Mouse (Mus musculus): ENCODE data around the gene Ptges2. TPM values are rescaled to one million over a fixed set of nuclear protein-coding genes. Genes with fewer than 3 reads are reported as not detected.

Ptges2 gene
- total and polyA plus RNA-seq, 3 experiments = 30.4 to 396 (median 47.0) TPM

DNA sequence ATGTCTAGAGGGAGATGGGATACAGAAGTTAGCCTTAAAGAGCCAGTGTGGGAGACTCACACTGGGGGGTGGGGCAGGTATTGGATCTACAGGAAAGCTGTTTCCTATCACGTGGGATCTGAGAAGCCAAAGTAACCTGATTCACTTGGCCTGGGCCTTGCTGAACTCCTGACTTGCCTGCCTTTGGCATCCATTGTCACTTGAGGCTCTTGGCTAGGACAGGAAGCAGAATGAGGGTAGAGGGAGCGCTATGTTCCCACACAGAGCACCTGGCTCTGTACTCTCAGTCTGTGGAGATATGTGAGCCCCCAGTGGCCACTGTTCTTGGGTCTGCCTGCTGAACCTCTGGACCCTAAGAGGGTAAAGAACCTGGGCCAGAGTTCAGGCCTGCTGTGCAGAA, 20.9 kb downstream of the Ptges2 start:
- Histone ChIP-seq H3K79me2 (ENCODE audit: control insufficient read depth, insufficient read depth, low read length, poor library complexity) (no peaks in the 10 kb centered on the region), H3K36me3 (ENCODE audit: control insufficient read depth in 1 of 2, insufficient read depth in 2 of 2, low read length in 2 of 2) (peaks cover 0 to 3% of the 10 kb centered on the region in 2 experiments; a peak in 3 of 4 replicates)

DNA sequence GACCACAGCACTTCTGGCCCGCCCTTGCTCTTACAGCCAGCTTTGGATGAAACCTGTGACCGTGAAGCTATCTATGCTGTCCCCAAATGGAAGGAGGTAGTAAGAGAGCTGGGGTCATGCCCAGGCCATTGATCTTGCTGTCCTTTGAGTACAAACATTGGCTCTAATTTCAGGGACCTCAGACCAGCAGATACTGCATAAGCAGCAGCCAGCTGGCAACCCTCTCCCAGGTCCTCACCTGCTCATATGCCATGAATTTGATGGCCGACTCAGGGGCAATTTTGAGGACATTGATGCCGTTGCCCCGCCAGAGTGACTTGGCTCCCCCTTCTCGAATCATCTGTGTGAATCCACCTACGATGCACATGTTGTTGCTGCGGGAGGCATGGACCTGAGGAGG, 21.8 kb downstream of the Ptges2 start:
- DNase-seq (ENCODE audit: low read depth, low spot score) = no peak
- H3K4me1 ChIP-seq (ENCODE audit: control insufficient read depth in 1 of 2, insufficient read depth in 2 of 2, low read length in 2 of 2) = peaks cover 7 to 10% of the 10 kb centered on the region in 2 experiments
- no peaks in the 10 kb centered on the region for H3K9me3 ChIP-seq (replicated peaks; ENCODE audit: insufficient read depth, low read length)
- H3K27me3 ChIP-seq (ENCODE audit: control insufficient read depth in 1 of 2, insufficient read depth in 2 of 2, low read length in 2 of 2) = no peaks in the 10 kb centered on the region
- H3K36me3 ChIP-seq (ENCODE audit: control insufficient read depth in 1 of 2, insufficient read depth in 2 of 2, low read length in 2 of 2) = peaks cover 0 to 12% of the 10 kb centered on the region in 2 experiments; a peak in 3 of 4 replicates
- H3K4me3 ChIP-seq (ENCODE audit: control insufficient read depth in 1 of 2, insufficient read depth in 1 of 2, low read depth in 2 of 2, low read length in 2 of 2) = no peak overlapping the region
- TF ChIP-seq RCOR1 (IDR thresholded peaks at IDR 0.05; ENCODE audit: low read depth, low read length) (no peak), HCFC1 (IDR thresholded peaks at IDR 0.05; ENCODE audit: low read depth, low read length) (no peak), MYB (IDR thresholded peaks at IDR 0.05; ENCODE audit: low read depth, low read length) (no peak), GATA1 (IDR thresholded peaks at IDR 0.05; ENCODE audit: low read depth, low read length) (no peak), POLR2A (IDR thresholded peaks at IDR 0.05; ENCODE audit: control insufficient read depth in 1 of 2, insufficient read depth in 1 of 2, low read depth in 1 of 2, low read length in 2 of 2, poor library complexity in 1 of 2) (no peak), CHD1 (IDR thresholded peaks at IDR 0.05; ENCODE audit: low read depth, low read length) (no peak), GABPA (IDR thresholded peaks at IDR 0.05; ENCODE audit: low read depth, low read length) (no peak), CHD2 (IDR thresholded peaks at IDR 0.05; ENCODE audit: low read length) (no peak), ZC3H11A (IDR thresholded peaks at IDR 0.05; ENCODE audit: low read depth, low read length) (no peak), ZKSCAN1 (IDR thresholded peaks at IDR 0.05; ENCODE audit: low read depth, low read length) (no peak), POLR2AphosphoS2 (IDR thresholded peaks at IDR 0.05; ENCODE audit: low read length) (no peak), USF2 (IDR thresholded peaks at IDR 0.05; ENCODE audit: borderline replicate concordance in 1 of 2, insufficient read depth in 1 of 2, low read depth in 1 of 2, low read length in 2 of 2) (no peak), ELF1 (IDR thresholded peaks at IDR 0.05; ENCODE audit: low read depth, low read length) (no peak)
- no peak overlapping the region for H3K27ac ChIP-seq (ENCODE audit: control insufficient read depth, low read depth, low read length)
- no peaks in the 10 kb centered on the region for H3K79me2 ChIP-seq (ENCODE audit: control insufficient read depth, insufficient read depth, low read length, poor library complexity)
- H3K9ac ChIP-seq (ENCODE audit: control insufficient read depth, low read depth, low read length, poor library complexity, severe bottlenecking) = no peak overlapping the region

More for the DNA sequence above, 20.9 kb downstream of the Ptges2 start:
- Histone ChIP-seq H3K27ac (ENCODE audit: control insufficient read depth, low read depth, low read length) (no peak overlapping the region), H3K9ac (ENCODE audit: control insufficient read depth, low read depth, low read length, poor library complexity, severe bottlenecking) (no peak overlapping the region), H3K4me3 (ENCODE audit: control insufficient read depth in 1 of 2, insufficient read depth in 1 of 2, low read depth in 2 of 2, low read length in 2 of 2) (no peak overlapping the region), H3K4me1 (ENCODE audit: control insufficient read depth in 1 of 2, insufficient read depth in 2 of 2, low read length in 2 of 2) (peaks cover under 1 to 2% of the 10 kb centered on the region in 2 experiments; a peak in 3 of 4 replicates), H3K9me3 (replicated peaks; ENCODE audit: insufficient read depth, low read length) (no peaks in the 10 kb centered on the region), H3K27me3 (ENCODE audit: control insufficient read depth in 1 of 2, insufficient read depth in 2 of 2, low read length in 2 of 2) (no peaks in the 10 kb centered on the region)
- TF ChIP-seq USF2 (IDR thresholded peaks at IDR 0.05; ENCODE audit: borderline replicate concordance in 1 of 2, insufficient read depth in 1 of 2, low read depth in 1 of 2, low read length in 2 of 2) (no peak), TAL1 (IDR thresholded peaks at IDR 0.05; ENCODE audit: low read length) (no peak), SMC3 (IDR thresholded peaks at IDR 0.05; ENCODE audit: low read depth, low read length) (no peak), JUND (IDR thresholded peaks at IDR 0.05; ENCODE audit: low read depth, low read length) (no peak), E2F4 (IDR thresholded peaks at IDR 0.05; ENCODE audit: borderline replicate concordance, low read depth, low read length) (no peak), CHD2 (IDR thresholded peaks at IDR 0.05; ENCODE audit: low read length) (no peak), ZKSCAN1 (IDR thresholded peaks at IDR 0.05; ENCODE audit: low read depth, low read length) (no peak), TBP (IDR thresholded peaks at IDR 0.05; ENCODE audit: low read depth, low read length) (no peak), POLR2A (IDR thresholded peaks at IDR 0.05; ENCODE audit: control insufficient read depth in 1 of 2, insufficient read depth in 1 of 2, low read depth in 1 of 2, low read length in 2 of 2, poor library complexity in 1 of 2) (no peak), MAFK (IDR thresholded peaks at IDR 0.05; ENCODE audit: borderline replicate concordance, low read depth, low read length) (no peak), MEF2A (IDR thresholded peaks at IDR 0.05; ENCODE audit: extremely low read depth, insufficient replicate concordance, low read depth, low read length, poor library complexity, severe bottlenecking) (no peak), POLR2AphosphoS2 (IDR thresholded peaks at IDR 0.05; ENCODE audit: low read length) (no peak), UBTF (IDR thresholded peaks at IDR 0.05; ENCODE audit: borderline replicate concordance, insufficient read depth, low read depth, low read length) (no peak), ZNF384 (IDR thresholded peaks at IDR 0.05; ENCODE audit: low read depth, low read length) (no peak), MYC (IDR thresholded peaks at IDR 0.05; ENCODE audit: low read depth, low read length) (no peak), TCF12 (IDR thresholded peaks at IDR 0.05; ENCODE audit: low read depth, low read length) (no peak), ZMIZ1 (IDR thresholded peaks at IDR 0.05; ENCODE audit: low read depth, low read length) (no peak)
- DNase-seq (ENCODE audit: low read depth, low spot score) = no peak

Data from MEL (cell line).